Mouse (Mus musculus) right cerebral cortex, postnatal 4 days (tissue): ENCODE measurements around the gene Klhl8.

ENCODE experiments used
- DNase-seq: peaks from one replicate; pipeline ENCODE4 v3.0.0-alpha.2; 2022

Klhl8 gene

GRCm38 (mm10) chr5:103914335-103915226 is 3.5 kb upstream of the Klhl8 start:
- DNase-seq, result no peak

GRCm38 (mm10) chr5:103913150-103913549 is 2.1 kb upstream of the Klhl8 start:
- no peak for DNase-seq

GRCm38 (mm10) chr5:103911555-103911954 is 496 bp upstream of the Klhl8 start:
- no peak for DNase-seq

DNA sequence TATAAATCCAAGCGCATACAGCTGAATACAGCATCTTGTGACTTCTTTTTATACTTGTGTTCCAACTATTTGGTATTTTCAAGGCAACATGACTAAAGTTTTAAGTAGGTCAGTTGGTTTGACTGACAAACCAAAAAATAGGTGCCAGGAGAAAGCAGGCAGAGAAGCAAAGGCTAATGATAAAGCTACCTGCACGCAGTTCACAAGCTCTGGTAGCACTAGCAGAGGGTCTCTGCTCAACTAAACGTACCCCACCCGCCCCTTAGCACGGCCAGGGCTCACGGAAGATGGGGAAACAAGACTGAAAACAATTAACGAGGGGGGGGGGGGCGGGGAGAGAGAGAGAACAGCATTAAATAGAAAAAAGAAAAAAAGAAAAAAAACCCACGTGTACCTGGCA is 903 bp downstream of the Klhl8 start:
- DNase-seq, result no peak

GRCm38 (mm10) chr5:103909466-103909865 is 1.6 kb downstream of the Klhl8 start:
- DNase-seq, result no peak

- no peak for DNase-seq
Measured at GRCm38 (mm10) chr5:103908851-103909250, 2.2 kb downstream of the Klhl8 start.

- no peak for DNase-seq
Measured at GRCm38 (mm10) chr5:103907844-103908243, 3.2 kb downstream of the Klhl8 start.

DNA sequence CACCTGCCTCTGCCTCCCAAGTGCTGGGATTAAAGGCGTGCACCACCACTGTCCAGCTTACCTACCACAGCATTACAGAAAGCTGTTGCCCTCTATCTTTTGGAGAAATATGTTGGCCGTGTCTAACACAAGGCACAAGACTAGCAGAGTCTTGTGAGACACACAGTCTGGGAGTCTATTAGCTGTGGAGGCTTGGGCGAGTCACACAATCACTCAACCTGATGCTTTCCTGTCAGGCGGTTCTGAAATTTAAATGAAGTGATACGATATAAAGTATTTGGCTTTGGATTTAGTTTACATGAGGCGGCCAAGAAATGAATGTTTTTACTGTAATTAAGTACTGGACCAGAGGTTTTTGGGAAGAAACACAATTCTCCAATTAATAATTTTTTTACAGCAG is 4.9 kb downstream of the Klhl8 start:
- DNase-seq, result no peak

DNA sequence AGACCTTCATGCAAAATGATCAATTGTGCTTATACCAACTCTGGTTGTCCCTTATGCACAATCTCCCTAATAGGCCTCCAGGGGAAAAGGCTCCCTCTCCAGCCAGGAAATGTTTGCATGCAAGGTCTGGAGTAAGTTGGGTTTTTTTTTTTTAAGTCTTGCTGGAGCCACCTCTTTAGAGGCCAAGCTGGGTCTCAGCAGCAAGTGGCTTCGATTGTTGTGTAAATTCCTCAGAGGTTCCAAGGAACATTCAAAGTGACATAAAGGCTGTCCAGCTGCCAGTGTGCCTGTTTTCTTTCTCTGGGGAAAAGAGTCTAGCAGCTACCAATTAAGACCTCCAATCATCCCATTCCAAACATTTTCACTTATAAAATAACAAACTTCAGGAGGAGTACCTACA is 12.7 kb downstream of the Klhl8 start:
- DNase-seq, result no peak

DNA sequence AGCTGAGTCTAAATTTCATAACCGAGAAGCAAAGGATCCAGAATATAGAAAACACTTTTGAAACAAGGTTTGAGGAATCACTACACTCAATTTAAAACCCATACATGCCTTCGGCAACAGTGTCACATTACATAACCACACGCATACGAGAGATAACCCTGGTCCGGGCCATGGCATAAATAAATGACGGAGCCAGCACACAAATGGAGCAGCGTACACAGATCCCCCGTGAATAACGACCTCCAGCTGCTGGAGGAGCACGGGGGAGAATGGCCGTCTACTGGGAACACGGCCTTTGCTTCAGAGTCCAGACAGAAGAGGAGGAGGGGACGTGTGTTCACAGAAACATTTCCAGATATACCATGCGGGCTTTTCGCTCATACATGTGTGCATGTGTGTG is 21.3 kb downstream of the Klhl8 start:
- no peak for DNase-seq

GRCm38 (mm10) chr5:103863759-103864158 is 47.3 kb downstream of the Klhl8 start:
- no peak for DNase-seq

- DNase-seq, result no peak
Measured at GRCm38 (mm10) chr5:103860622-103861021, 50.4 kb downstream of the Klhl8 start.

- DNase-seq, result no peak
Measured at GRCm38 (mm10) chr5:103857151-103857550, 53.9 kb downstream of the Klhl8 start.

- DNase-seq, result no peak
Measured at GRCm38 (mm10) chr5:103856286-103857009, 54.6 kb downstream of the Klhl8 start.

DNA sequence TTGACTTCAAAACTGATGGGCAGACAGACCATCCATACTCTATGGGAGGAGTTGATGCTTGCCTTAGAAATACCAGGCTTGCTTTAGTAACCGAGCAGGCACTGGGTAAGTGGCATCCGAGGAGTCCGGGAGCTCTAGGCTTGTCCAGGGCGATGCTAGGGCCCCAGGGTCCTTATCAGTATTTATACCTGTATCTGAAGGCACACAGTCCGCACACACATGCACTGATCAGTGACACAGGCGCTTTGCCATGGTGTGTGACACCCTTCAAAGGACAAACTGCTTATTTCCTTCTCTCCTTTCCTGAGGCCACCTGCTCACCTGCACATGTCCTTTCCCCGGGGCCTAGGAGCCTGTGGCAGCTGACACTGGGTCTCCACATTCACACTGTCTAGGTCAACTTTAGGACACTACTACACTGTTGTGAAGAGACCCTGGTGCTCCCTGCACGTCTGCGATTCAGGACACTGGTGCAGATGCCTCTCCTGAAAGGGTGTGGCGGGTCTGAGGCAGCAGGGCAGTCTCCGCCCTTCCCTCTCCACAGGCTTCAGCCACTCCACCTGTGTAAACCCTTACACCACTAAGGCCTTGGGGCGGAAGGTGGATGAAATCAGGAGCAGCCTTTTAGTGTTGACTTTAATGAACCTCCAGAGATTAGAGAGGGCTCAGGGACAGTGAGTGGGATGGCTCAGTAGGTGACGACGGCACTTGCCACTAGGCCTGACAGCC is 55.4 kb downstream of the Klhl8 start:
- no peak for DNase-seq

GRCm38 (mm10) chr5:103854807-103855194 is 56.3 kb downstream of the Klhl8 start:
- no peak for DNase-seq

DNA sequence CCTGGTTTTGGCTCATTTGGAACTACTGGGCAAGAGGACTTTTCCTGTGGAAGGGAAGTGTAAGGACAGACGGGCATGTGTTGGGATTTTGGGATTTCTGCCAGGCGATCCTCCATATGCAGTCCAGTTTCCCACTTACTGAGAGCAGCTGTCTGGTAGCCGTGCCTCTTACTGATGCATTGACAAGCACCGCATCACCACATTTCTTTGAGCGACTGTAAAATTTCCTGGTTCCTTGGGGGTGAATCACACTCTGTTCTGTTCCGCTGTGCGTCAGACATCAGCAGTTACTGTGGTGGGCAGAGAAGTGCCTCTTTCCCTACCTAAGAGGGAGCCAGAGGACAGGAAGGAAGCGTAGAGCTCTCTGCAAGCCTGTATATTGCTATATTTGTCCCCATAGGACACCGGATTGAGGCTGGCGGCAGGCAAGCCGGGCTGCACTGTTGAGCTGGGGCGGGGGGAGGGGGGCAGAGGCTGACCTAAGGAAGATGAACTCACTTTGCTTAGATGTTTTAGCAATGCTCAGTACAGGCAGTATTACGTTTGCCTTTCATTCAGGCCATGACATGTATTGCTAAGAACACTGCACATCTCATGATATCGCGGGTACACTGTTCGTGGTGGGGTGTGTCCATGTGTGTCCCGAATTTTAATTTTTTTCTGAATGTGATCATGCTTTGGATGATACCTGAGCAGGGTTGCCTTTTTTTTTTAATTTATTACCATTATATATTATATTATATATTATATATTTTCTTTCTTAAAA is 56.8 kb downstream of the Klhl8 start:
- peak; percentile 57 for DNase-seq

- DNase-seq, result no peak
Measured at GRCm38 (mm10) chr5:103852756-103853549, 58.1 kb downstream of the Klhl8 start.

- no peak for DNase-seq
Measured at GRCm38 (mm10) chr5:103848546-103848945, 62.5 kb downstream of the Klhl8 start.

DNA sequence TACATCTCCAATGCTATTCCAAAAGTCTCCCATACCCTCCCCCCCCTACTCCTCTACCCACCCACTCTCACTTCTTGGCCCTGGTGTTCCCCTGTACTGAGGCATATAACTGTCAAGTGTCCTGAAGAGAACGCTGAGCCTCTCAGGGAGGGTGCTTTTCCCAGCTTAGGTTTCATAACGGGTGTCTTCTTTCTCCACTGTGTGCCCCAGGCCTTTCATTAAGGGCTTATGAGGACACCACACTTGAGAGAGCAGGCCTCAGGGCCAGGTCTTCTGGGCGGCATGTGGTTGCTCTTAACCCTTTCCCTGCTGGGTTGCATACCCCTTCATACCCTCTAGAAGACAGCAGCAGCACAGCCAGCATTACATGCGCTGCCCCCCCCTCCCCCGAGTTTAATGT is 64.5 kb downstream of the Klhl8 start:
- no peak for DNase-seq

DNA sequence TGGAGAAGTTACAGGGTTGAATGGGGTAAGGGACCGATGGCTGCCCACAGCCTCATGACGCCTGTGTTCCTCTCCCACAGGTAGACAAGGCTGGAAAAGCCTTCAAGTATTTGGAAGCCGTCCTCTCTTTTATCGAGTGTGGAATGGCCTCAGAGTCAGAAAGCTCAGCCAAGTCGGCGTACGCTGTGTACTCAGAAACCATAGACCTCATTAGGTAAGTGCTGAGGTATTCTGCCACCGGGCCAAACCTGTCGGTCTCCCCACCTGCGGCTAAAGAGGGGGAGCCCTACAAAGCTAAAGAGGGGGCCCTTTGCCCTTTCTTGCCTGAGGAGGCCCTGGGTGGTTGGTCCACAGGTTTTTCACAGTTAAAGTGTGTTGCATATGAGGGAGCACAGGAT is 64.9 kb downstream of the Klhl8 start:
- DNase-seq, result no peak
